Mouse (Mus musculus): ENCODE measurements around the gene Pik3r1. TPM values are rescaled to one million over a fixed set of nuclear protein-coding genes. Genes with fewer than 3 reads are reported as not detected.

Pik3r1 gene
- polyA plus RNA-seq, 1 experiment, result 35.2 TPM

- H3K27ac ChIP-seq (ENCODE audit: control insufficient read depth, insufficient read depth, low read length), result peak overlapping the region; percentile 59; the same call in 1 of the 2 replicates
- peak overlapping the region; percentile 16; the same call in 1 of the 2 replicates for H3K4me3 ChIP-seq (ENCODE audit: control insufficient read depth, insufficient read depth, low read length)
- DNase-seq, result peak; percentile 83
- peaks cover 5% of the 10 kb centered on the region for H3K4me1 ChIP-seq (replicated peaks; ENCODE audit: control insufficient read depth, insufficient read depth, low read length)
- under 1% methylated on average over 11 of the region's 11 CpGs for WGBS
- no peaks in the 10 kb centered on the region; the same call in 1 of the 2 replicates for H3K36me3 ChIP-seq (ENCODE audit: control insufficient read depth, insufficient read depth, low read length)
- no peak for TF ChIP-seq POLR2A (IDR thresholded peaks at IDR 0.05; ENCODE audit: control insufficient read depth, extremely low read depth, insufficient read depth, low read length, poor library complexity)
- no peak for TF ChIP-seq CTCF (IDR thresholded peaks at IDR 0.05; ENCODE audit: borderline replicate concordance, control insufficient read depth, extremely low read depth, insufficient read depth, low read length, poor library complexity)
- no peaks in the 10 kb centered on the region for H3K27me3 ChIP-seq (ENCODE audit: control insufficient read depth, insufficient read depth, low read length)
Measured at GRCm38 (mm10) chr13:101719312-101719870, 48.6 kb downstream of the Pik3r1 start.

GRCm38 (mm10) chr13:101718744-101719143 is 49.3 kb downstream of the Pik3r1 start:
- Histone ChIP-seq H3K4me1 (replicated peaks; ENCODE audit: control insufficient read depth, insufficient read depth, low read length) (peaks cover 5% of the 10 kb centered on the region), H3K4me3 (ENCODE audit: control insufficient read depth, insufficient read depth, low read length) (no peak overlapping the region), H3K27me3 (ENCODE audit: control insufficient read depth, insufficient read depth, low read length) (no peaks in the 10 kb centered on the region), H3K27ac (ENCODE audit: control insufficient read depth, insufficient read depth, low read length) (no peak overlapping the region), H3K36me3 (ENCODE audit: control insufficient read depth, insufficient read depth, low read length) (no peaks in the 10 kb centered on the region; the same call in 1 of the 2 replicates)
- 58% methylated on average over 7 of the region's 7 CpGs for WGBS
- no peak for DNase-seq
- TF ChIP-seq CTCF (IDR thresholded peaks at IDR 0.05; ENCODE audit: borderline replicate concordance, control insufficient read depth, extremely low read depth, insufficient read depth, low read length, poor library complexity), result no peak
- no peak for TF ChIP-seq POLR2A (IDR thresholded peaks at IDR 0.05; ENCODE audit: control insufficient read depth, extremely low read depth, insufficient read depth, low read length, poor library complexity)

GRCm38 (mm10) chr13:101717836-101718235 is 50.2 kb downstream of the Pik3r1 start:
- TF ChIP-seq CTCF (IDR thresholded peaks at IDR 0.05; ENCODE audit: borderline replicate concordance, control insufficient read depth, extremely low read depth, insufficient read depth, low read length, poor library complexity) (no peak), POLR2A (IDR thresholded peaks at IDR 0.05; ENCODE audit: control insufficient read depth, extremely low read depth, insufficient read depth, low read length, poor library complexity) (no peak)
- Histone ChIP-seq H3K27me3 (ENCODE audit: control insufficient read depth, insufficient read depth, low read length) (no peaks in the 10 kb centered on the region), H3K36me3 (ENCODE audit: control insufficient read depth, insufficient read depth, low read length) (no peaks in the 10 kb centered on the region; the same call in 1 of the 2 replicates), H3K27ac (ENCODE audit: control insufficient read depth, insufficient read depth, low read length) (no peak overlapping the region), H3K4me3 (ENCODE audit: control insufficient read depth, insufficient read depth, low read length) (no peak overlapping the region), H3K4me1 (replicated peaks; ENCODE audit: control insufficient read depth, insufficient read depth, low read length) (peaks cover 10% of the 10 kb centered on the region)
- no peak for DNase-seq
- WGBS, result 92% methylated on average over 6 of the region's 6 CpGs

- WGBS, result 59% methylated on average over 12 of the region's 12 CpGs
Measured at GRCm38 (mm10) chr13:101713429-101714088, 54.5 kb downstream of the Pik3r1 start.

GRCm38 (mm10) chr13:101712720-101713428 is 55.1 kb downstream of the Pik3r1 start:
- TF ChIP-seq POLR2A (IDR thresholded peaks at IDR 0.05; ENCODE audit: control insufficient read depth, extremely low read depth, insufficient read depth, low read length, poor library complexity), result no peak
- TF ChIP-seq CTCF (IDR thresholded peaks at IDR 0.05; ENCODE audit: borderline replicate concordance, control insufficient read depth, extremely low read depth, insufficient read depth, low read length, poor library complexity), result no peak
- Histone ChIP-seq H3K4me3 (ENCODE audit: control insufficient read depth, insufficient read depth, low read length) (no peak overlapping the region), H3K27me3 (ENCODE audit: control insufficient read depth, insufficient read depth, low read length) (no peaks in the 10 kb centered on the region), H3K4me1 (replicated peaks; ENCODE audit: control insufficient read depth, insufficient read depth, low read length) (peaks cover 15% of the 10 kb centered on the region), H3K27ac (ENCODE audit: control insufficient read depth, insufficient read depth, low read length) (no peak overlapping the region), H3K36me3 (ENCODE audit: control insufficient read depth, insufficient read depth, low read length) (peaks cover 8% of the 10 kb centered on the region; the same call in 1 of the 2 replicates)
- 89% methylated on average over 9 of the region's 9 CpGs for WGBS
- no peak for DNase-seq

More at GRCm38 (mm10) chr13:101713429-101714088, 54.5 kb downstream of the Pik3r1 start:
- no peak for DNase-seq
- no peak for TF ChIP-seq POLR2A (IDR thresholded peaks at IDR 0.05; ENCODE audit: control insufficient read depth, extremely low read depth, insufficient read depth, low read length, poor library complexity)
- no peak for TF ChIP-seq CTCF (IDR thresholded peaks at IDR 0.05; ENCODE audit: borderline replicate concordance, control insufficient read depth, extremely low read depth, insufficient read depth, low read length, poor library complexity)
- H3K4me1 ChIP-seq (replicated peaks; ENCODE audit: control insufficient read depth, insufficient read depth, low read length), result peaks cover 9% of the 10 kb centered on the region
- no peak overlapping the region for H3K4me3 ChIP-seq (ENCODE audit: control insufficient read depth, insufficient read depth, low read length)
- H3K36me3 ChIP-seq (ENCODE audit: control insufficient read depth, insufficient read depth, low read length), result peaks cover 3% of the 10 kb centered on the region; the same call in 1 of the 2 replicates
- no peaks in the 10 kb centered on the region for H3K27me3 ChIP-seq (ENCODE audit: control insufficient read depth, insufficient read depth, low read length)
- H3K27ac ChIP-seq (ENCODE audit: control insufficient read depth, insufficient read depth, low read length), result no peak overlapping the region

DNA sequence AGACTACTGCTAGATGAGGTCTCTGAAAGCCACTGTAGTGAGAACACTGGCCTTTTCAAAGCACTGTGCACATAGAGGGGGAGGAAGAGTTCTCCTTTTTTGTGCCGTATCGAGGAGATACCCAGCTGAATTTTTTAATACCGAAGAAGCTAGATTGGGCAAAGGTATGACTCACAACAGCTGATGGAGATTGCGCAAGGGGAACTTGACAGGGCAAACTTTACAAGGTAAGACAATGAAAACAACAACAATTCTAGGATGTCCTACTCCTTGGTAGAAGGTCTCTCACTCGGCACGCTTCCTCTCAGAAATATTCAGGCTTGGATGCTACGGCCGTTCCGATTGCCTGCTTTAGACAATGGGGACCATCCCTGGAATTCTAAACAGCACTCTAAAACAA is 55.9 kb downstream of the Pik3r1 start:
- peaks cover 8% of the 10 kb centered on the region; the same call in 1 of the 2 replicates for H3K36me3 ChIP-seq (ENCODE audit: control insufficient read depth, insufficient read depth, low read length)
- WGBS, result 71% methylated on average over 9 of the region's 9 CpGs
- no peak overlapping the region for H3K4me3 ChIP-seq (ENCODE audit: control insufficient read depth, insufficient read depth, low read length)
- H3K27me3 ChIP-seq (ENCODE audit: control insufficient read depth, insufficient read depth, low read length), result no peaks in the 10 kb centered on the region
- no peak for DNase-seq
- H3K4me1 ChIP-seq (replicated peaks; ENCODE audit: control insufficient read depth, insufficient read depth, low read length), result peaks cover 21% of the 10 kb centered on the region
- TF ChIP-seq POLR2A (IDR thresholded peaks at IDR 0.05; ENCODE audit: control insufficient read depth, extremely low read depth, insufficient read depth, low read length, poor library complexity), result no peak
- TF ChIP-seq CTCF (IDR thresholded peaks at IDR 0.05; ENCODE audit: borderline replicate concordance, control insufficient read depth, extremely low read depth, insufficient read depth, low read length, poor library complexity), result no peak
- H3K27ac ChIP-seq (ENCODE audit: control insufficient read depth, insufficient read depth, low read length), result no peak overlapping the region

Data from thymus, adult 2 months (tissue).